In genomic region chr2:15060856-15061255, GRCm38 (mm10) we compare ENCODE assay signal across 18 mouse cellular contexts. TPM values are rescaled to one million over a fixed set of nuclear protein-coding genes. Genes with fewer than 3 reads are reported as not detected.
DNase-seq lines count a peak whose midpoint lies in the region; TF ChIP-seq lines count a peak whose summit lies in the region.
"Had no signal": no experiment of that assay in that cellular context is flagged by ENCODE, and none has a peak within 500 bp of the region (broad histone marks: within the 10 kb centered on the region; RNA-seq: fewer than 3 reads in every experiment).

No protein-coding gene starts in this region.

- intact Hi-C loops in gastrocnemius, adult 2 months (cut with DNase I): no loop called here
- intact Hi-C loops in heart, postnatal 14 days (cut with DNase I): no loop called here

- H3K4me1 ChIP-seq in brown adipose tissue, adult 24 weeks (ENCODE audit: control insufficient read depth, insufficient read depth, insufficient read length, low read length): peaks cover 22% of the 10 kb centered on the region

- DNase-seq in gastrocnemius, adult 2 months: no peak
- no peak for DNase-seq in gastrocnemius, adult 8-10 months (ENCODE audit: low spot score in 2 of 2)
- peak; percentile 70 for DNase-seq in heart, adult 11 months
- no peak for DNase-seq in heart, postnatal 14 days
- DNase-seq in testis, postnatal 14 days (ENCODE audit: low spot score): peak; percentile 62
- DNase-seq in testis, postnatal 10 days (ENCODE audit: low spot score): no peak
- no peak for DNase-seq in retina, embryonic 14.5 days (ENCODE audit: low spot score)
- DNase-seq: adrenal gland, adult 2 months; adrenal gland, adult 8-10 months; adrenal gland, postnatal 10 days; adrenal gland, postnatal 14 days; adrenal gland, postnatal 25 days; adrenal gland, postnatal 36 days; B cell, adult 2 months; cerebellum, adult 11 months; cerebellum, adult 11-12 months; cerebellum, adult 18-20 months had no signal

- no peak for TF ChIP-seq CTCF in gastrocnemius, adult 2 months (IDR thresholded peaks at IDR 0.05)

- no peak overlapping the region for H3K4me3 ChIP-seq in gastrocnemius, adult 2 months
- H3K4me3 ChIP-seq in brown adipose tissue, adult 24 weeks (ENCODE audit: insufficient read depth, low read depth, low read length): no peak overlapping the region

- H3K27ac ChIP-seq in gastrocnemius, adult 2 months: peak overlapping the region; percentile 16
- peak overlapping the region; percentile 52; the same call in 1 of the 2 replicates for H3K27ac ChIP-seq in brown adipose tissue, adult 24 weeks (replicated peaks; ENCODE audit: low read depth, low read length)

RNA-seq across cellular contexts. Expression of gene Nsun6, which starts 6.0 kb away (rescaled TPM):
- total RNA-seq in gastrocnemius, adult 2 months (2021): 1 to 10 TPM; 2.3 to 2.8 TPM
- 1 to 10 TPM; 1.8 to 2.8 (median 1.9) TPM for total RNA-seq in gastrocnemius, adult 8-10 months (2022)
- 1 to 10 TPM; 4.7 to 6.2 TPM for total RNA-seq in heart, postnatal 14 days (2021)
- polyA plus RNA-seq in brown adipose tissue, adult 24 weeks (2012; ENCODE audit: insufficient read depth, insufficient read length, missing spikeins): 2.5 and 7.6 TPM in 2 replicates

RNA-seq across cellular contexts. Expression of gene Arl5b, which starts 11.7 kb away (rescaled TPM):
- total RNA-seq in gastrocnemius, adult 2 months (2021): 10 to 100 TPM; 14.6 to 22.1 TPM
- 10 to 100 TPM; 17.1 to 20.0 (median 19.5) TPM for total RNA-seq in gastrocnemius, adult 8-10 months (2022)
- 10 to 100 TPM; 29.9 to 34.4 TPM for total RNA-seq in heart, postnatal 14 days (2021)
- 9.8 and 12.9 TPM in 2 replicates for polyA plus RNA-seq in brown adipose tissue, adult 24 weeks (2012; ENCODE audit: insufficient read depth, insufficient read length, missing spikeins)

Comparison
In these comparisons a context has a peak if more than half of its experiments do, and no peak if none do; other contexts are left out.
1. DNase-seq: peak in heart, adult 11 months (single experiment) and testis, postnatal 14 days (single experiment); none in gastrocnemius, adult 2 months (single experiment), gastrocnemius, adult 8-10 months (0 of 2), heart, postnatal 14 days (0 of 2), testis, postnatal 10 days (single experiment) and retina, embryonic 14.5 days (single experiment).